Mouse (Mus musculus): ENCODE data around the gene Asic4. TPM values are rescaled to one million over a fixed set of nuclear protein-coding genes. Genes with fewer than 3 reads are reported as not detected.
A peak's percentile ranks its signal among the peaks of the same experiment; 100 is the strongest.

Gene Asic4
- polyA plus RNA-seq, 1 experiment, result 0.28 TPM

- H3K4me3 ChIP-seq, result no peak overlapping the region
- no peak overlapping the region for H3ac ChIP-seq (ENCODE audit: control insufficient read depth, insufficient read length)
- H3K27me3 ChIP-seq (ENCODE audit: control insufficient read depth, insufficient read depth, insufficient read length), result peaks cover 18% of the 10 kb centered on the region
- peaks cover 2% of the 10 kb centered on the region for H3K36me3 ChIP-seq (ENCODE audit: control insufficient read depth, insufficient read depth)
- peak overlapping the region; percentile 59 for H3K4me2 ChIP-seq (ENCODE audit: low read depth)
- no peaks in the 10 kb centered on the region for H3K79me2 ChIP-seq (ENCODE audit: control insufficient read depth, insufficient read depth)
- no peak for TF ChIP-seq MYOD1 (IDR thresholded peaks at IDR 0.05; ENCODE audit: control insufficient read depth in 1 of 3, insufficient read length in 2 of 3, low read depth in 2 of 3)
- no peak for TF ChIP-seq REST (IDR thresholded peaks at IDR 0.05; ENCODE audit: insufficient read depth, insufficient read length)
- TF ChIP-seq CEBPB (IDR thresholded peaks at IDR 0.05; ENCODE audit: insufficient read depth, poor library complexity, severe bottlenecking), result no peak
- no peak for TF ChIP-seq MAX (IDR thresholded peaks at IDR 0.05; ENCODE audit: low read depth)
- no peak for TF ChIP-seq TCF3 (IDR thresholded peaks at IDR 0.05; ENCODE audit: insufficient read length, low read depth)
- no peak for TF ChIP-seq POLR2A (IDR thresholded peaks at IDR 0.05; ENCODE audit: insufficient read length, low read depth)
- TF ChIP-seq E2F4 (IDR thresholded peaks at IDR 0.05; ENCODE audit: insufficient read depth), result no peak
- TF ChIP-seq TCF12 (IDR thresholded peaks at IDR 0.05; ENCODE audit: insufficient read depth, poor library complexity, severe bottlenecking), result no peak
- no peak for TF ChIP-seq POLR2AphosphoS2 (IDR thresholded peaks at IDR 0.05; ENCODE audit: insufficient read length, low read depth)
- TF ChIP-seq SRF (IDR thresholded peaks at IDR 0.05; ENCODE audit: control insufficient read depth, insufficient read length, low read depth), result no peak
- TF ChIP-seq USF1 (IDR thresholded peaks at IDR 0.05; ENCODE audit: low read depth), result no peak
- no peak for TF ChIP-seq MYOG (IDR thresholded peaks at IDR 0.05; ENCODE audit: control insufficient read depth in 1 of 3, insufficient read depth in 1 of 3, insufficient read length in 2 of 3, low read depth in 2 of 3)
Observed at GRCm38 (mm10) chr1:75447265-75448051, 2.8 kb upstream of the Asic4 start.

DNA sequence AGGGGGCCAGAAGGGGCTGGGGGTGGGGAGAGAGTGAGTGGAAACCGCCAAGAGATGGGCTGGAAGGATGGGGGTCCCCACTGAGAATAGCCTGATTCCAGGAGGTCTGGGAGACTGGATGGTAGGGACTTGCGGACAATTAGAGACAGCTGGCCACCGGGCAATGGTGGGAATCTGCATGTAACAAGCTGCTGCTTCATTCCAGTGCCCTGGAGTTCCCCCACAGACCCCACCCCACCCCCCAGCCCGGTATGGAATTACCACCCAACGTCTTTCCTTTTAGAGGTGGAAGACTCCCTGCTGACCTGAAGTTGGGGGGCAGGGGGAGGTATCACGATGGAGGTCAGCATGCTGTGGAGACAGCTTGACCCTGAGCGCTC is 2.2 kb upstream of the Asic4 start:
- Histone ChIP-seq H3K4me3 (no peak overlapping the region), H3K4me2 (ENCODE audit: low read depth) (peak overlapping the region; percentile 18), H3ac (ENCODE audit: control insufficient read depth, insufficient read length) (no peak overlapping the region), H3K27me3 (ENCODE audit: control insufficient read depth, insufficient read depth, insufficient read length) (peaks cover 18% of the 10 kb centered on the region), H3K79me2 (ENCODE audit: control insufficient read depth, insufficient read depth) (no peaks in the 10 kb centered on the region), H3K36me3 (ENCODE audit: control insufficient read depth, insufficient read depth) (no peaks in the 10 kb centered on the region)
- TF ChIP-seq MYOD1 (IDR thresholded peaks at IDR 0.05; ENCODE audit: control insufficient read depth in 1 of 3, insufficient read length in 2 of 3, low read depth in 2 of 3), result peak in 1 of 3 experiments; percentile 7
- no peak for TF ChIP-seq POLR2A (IDR thresholded peaks at IDR 0.05; ENCODE audit: insufficient read length, low read depth)

DNA sequence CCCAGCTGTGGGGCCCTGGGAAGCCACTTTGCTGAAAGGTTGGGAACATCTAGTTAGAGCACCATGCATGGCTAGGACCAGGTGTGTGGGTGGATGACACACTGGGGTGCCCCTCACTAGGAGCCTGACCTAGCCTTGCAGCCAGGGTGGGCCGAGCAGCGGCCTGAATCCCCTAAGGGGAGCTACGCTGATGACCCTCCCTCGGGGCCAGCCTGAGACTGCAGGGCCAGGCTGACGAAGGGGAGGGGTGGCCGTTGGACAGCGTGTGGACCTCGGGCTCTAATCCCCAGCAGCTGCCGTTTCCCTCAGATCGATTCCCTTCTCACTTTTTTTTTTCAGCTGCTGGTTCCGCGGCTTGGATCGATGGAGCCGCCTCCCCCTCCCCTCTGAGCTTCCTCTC is 1.3 kb upstream of the Asic4 start:
- TF ChIP-seq CEBPB (IDR thresholded peaks at IDR 0.05; ENCODE audit: insufficient read depth, poor library complexity, severe bottlenecking) (no peak), MYOD1 (IDR thresholded peaks at IDR 0.05; ENCODE audit: control insufficient read depth in 1 of 3, insufficient read length in 2 of 3, low read depth in 2 of 3) (peak in 2 of 3 experiments; percentile 40 to 60), MYOG (IDR thresholded peaks at IDR 0.05; ENCODE audit: control insufficient read depth in 1 of 3, insufficient read depth in 1 of 3, insufficient read length in 2 of 3, low read depth in 2 of 3) (peak in 2 of 3 experiments; percentile 81 to 82)
- Histone ChIP-seq H3K4me3 (no peak overlapping the region), H3ac (ENCODE audit: control insufficient read depth, insufficient read length) (no peak overlapping the region), H3K4me2 (ENCODE audit: low read depth) (no peak overlapping the region), H3K36me3 (ENCODE audit: control insufficient read depth, insufficient read depth) (no peaks in the 10 kb centered on the region), H3K79me2 (ENCODE audit: control insufficient read depth, insufficient read depth) (no peaks in the 10 kb centered on the region), H3K27me3 (ENCODE audit: control insufficient read depth, insufficient read depth, insufficient read length) (peaks cover 18% of the 10 kb centered on the region)

DNA sequence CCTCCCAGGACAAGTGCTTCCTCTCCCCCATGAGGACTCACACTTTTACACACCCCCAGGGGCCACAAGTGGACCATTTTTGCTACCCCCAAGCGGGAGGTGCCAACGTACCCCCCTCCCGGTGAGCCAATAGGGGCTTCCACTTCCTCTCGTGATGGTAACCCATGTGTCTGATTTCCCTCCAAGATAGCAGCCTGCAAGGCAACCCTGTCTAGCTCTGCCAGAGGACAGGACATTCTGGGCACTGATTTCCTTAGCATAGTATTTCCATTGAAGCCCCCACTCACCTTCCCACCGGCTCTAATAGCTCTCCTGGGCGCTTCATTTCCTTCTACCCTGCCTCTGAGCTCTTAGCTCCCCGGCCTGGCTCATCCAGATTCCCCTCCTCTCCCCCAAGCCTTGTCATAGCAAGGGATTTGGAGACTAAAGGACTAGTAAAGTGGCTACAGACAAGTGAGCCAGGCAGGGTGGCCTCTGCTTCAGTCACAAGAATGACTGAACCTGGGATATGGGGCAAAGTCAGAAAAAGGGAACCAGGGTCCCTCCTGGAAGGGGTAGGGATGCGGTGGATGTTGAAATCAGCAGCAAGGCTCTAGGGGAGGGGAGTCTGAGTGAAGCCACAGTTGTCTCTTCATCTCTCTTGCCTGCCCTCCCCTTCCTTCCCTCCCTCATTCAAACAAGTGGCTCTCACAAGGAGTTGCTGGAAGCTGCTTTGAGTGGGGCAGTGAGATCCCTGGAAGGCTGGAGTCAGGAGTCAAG is 680 bp upstream of the Asic4 start:
- Histone ChIP-seq H3K4me3 (no peak overlapping the region), H3ac (ENCODE audit: control insufficient read depth, insufficient read length) (no peak overlapping the region), H3K36me3 (ENCODE audit: control insufficient read depth, insufficient read depth) (no peaks in the 10 kb centered on the region), H3K79me2 (ENCODE audit: control insufficient read depth, insufficient read depth) (no peaks in the 10 kb centered on the region), H3K4me2 (ENCODE audit: low read depth) (peak overlapping the region; percentile 10), H3K27me3 (ENCODE audit: control insufficient read depth, insufficient read depth, insufficient read length) (peaks cover 18% of the 10 kb centered on the region)
- TF ChIP-seq USF1 (IDR thresholded peaks at IDR 0.05; ENCODE audit: low read depth) (no peak), CEBPB (IDR thresholded peaks at IDR 0.05; ENCODE audit: insufficient read depth, poor library complexity, severe bottlenecking) (peak; percentile 76; the same call in 1 of the 2 replicates)

- Histone ChIP-seq H3K79me2 (ENCODE audit: control insufficient read depth, insufficient read depth) (no peaks in the 10 kb centered on the region), H3K36me3 (ENCODE audit: control insufficient read depth, insufficient read depth) (no peaks in the 10 kb centered on the region), H3ac (ENCODE audit: control insufficient read depth, insufficient read length) (no peak overlapping the region), H3K27me3 (ENCODE audit: control insufficient read depth, insufficient read depth, insufficient read length) (peaks cover 18% of the 10 kb centered on the region), H3K4me3 (no peak overlapping the region), H3K4me2 (ENCODE audit: low read depth) (no peak overlapping the region)
- TF ChIP-seq MAX (IDR thresholded peaks at IDR 0.05; ENCODE audit: low read depth) (no peak), MYOG (IDR thresholded peaks at IDR 0.05; ENCODE audit: control insufficient read depth in 1 of 3, insufficient read depth in 1 of 3, insufficient read length in 2 of 3, low read depth in 2 of 3) (peak in 1 of 3 experiments; percentile 12)
Observed at GRCm38 (mm10) chr1:75451900-75452299, 1.7 kb downstream of the Asic4 start.
